Mouse (Mus musculus): Measurements from ENCODE around the gene Dapp1. TPM values are rescaled to one million over a fixed set of nuclear protein-coding genes. Genes with fewer than 3 reads are reported as not detected.

Gene Dapp1
- 1 to 10 TPM; 1.5 to 4.4 TPM for polyA plus RNA-seq (2012; fragmentation: generic; extraction: Trizol)

DNA sequence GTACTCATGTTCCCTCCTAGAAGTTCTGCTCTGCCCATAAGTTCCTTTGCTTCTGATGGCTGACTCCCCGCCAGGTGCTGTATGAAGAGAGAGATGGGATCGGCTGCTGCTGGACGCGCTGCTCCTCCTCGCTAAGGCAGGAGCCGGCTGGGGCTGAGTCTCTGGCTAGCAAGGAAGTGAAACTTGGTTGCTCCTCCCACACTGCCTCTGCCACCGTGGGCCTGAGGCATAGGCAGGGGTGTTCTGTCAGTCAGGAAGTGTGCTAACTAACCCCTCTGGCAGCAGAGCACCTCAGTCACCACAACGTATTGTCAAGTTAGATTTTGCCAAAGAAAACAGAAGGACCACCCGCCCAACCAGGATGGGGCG, at the start of gene Dapp1:
Dapp1 (minus strand) TSS at position 164 of the 369 bp plus-strand sequence.

DNA sequence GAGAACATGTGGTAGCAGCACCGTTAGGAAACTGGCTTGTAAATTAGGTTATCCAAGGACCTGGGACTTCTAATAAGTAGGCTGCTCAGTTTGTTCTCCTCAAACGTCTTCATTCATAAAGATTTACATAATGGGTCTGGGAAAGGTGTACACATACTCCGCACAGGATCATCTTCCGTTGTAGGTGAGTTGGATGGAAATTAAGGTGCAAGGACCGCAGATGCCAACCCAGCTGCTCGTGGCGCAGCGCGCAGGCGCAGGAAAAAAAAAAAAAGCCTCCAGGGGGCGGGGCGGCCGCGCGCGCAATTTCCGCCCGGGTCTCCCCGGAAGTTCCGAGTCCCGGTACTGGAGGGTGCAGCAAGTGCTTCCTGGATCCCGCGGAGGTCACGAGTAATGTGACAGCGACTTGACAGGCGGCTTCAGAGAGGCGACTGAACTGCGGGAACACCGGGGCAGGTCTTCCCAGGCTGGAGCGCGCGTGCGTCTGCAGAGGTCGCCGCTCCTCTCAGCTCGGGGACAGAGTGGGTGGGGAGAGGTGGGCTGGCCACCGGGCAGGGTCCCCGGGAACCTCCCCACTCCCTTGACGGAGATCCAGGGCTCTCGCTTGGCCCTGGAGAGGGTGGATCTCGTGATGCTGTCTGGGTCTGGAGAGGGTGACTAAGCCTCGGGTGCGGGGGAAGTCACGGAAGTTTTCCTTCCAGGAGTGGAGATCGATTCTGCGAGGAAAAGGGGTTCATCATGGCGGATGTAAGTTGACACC, 63.0 kb downstream of the Dapp1 start, which contains the start of gene Lamtor3:
Lamtor3 (plus strand) TSS at position 335 of the 760 bp plus-strand sequence.

Other genes starting within 250 kb of the Dapp1 start
- gene H2afz, start 117.1 kb downstream of the Dapp1 start, polyA plus RNA-seq (2012; fragmentation: generic; extraction: Trizol): 1,000 to 10,000 TPM in 1 of 2 experiments, 100 to 1,000 TPM in 1; 487 to 1,203 TPM
- gene Dnajb14, start 113.9 kb downstream of the Dapp1 start, polyA plus RNA-seq (2012; fragmentation: generic; extraction: Trizol): 1 to 10 TPM; 1.3 to 2.2 TPM
- gene Lamtor3, start 63.0 kb downstream of the Dapp1 start, polyA plus RNA-seq (2012; fragmentation: generic; extraction: Trizol): 10 to 100 TPM in 1 of 2 experiments, 1 to 10 TPM in 1; 6.6 to 34.7 TPM
- gene 1110002E22Rik, start 83.5 kb upstream of the Dapp1 start, polyA plus RNA-seq (2012; fragmentation: generic; extraction: Trizol): under 1 TPM in 1 of 2 experiments, not detected in 1; 0.01 TPM
- under 1 TPM in 1 of 2 experiments, not detected in 1; 0.12 TPM for gene Gm5105, start 85.8 kb upstream of the Dapp1 start, polyA plus RNA-seq (2012; fragmentation: generic; extraction: Trizol)
- gene Trmt10a, start 161.9 kb upstream of the Dapp1 start, polyA plus RNA-seq (2012; fragmentation: generic; extraction: Trizol): 1 to 10 TPM; 2.1 to 2.6 TPM
- gene Mttp, start 163.4 kb upstream of the Dapp1 start, polyA plus RNA-seq (2012; fragmentation: generic; extraction: Trizol): 1 to 10 TPM in 1 of 2 experiments, under 1 TPM in 1; 0.73 to 2.6 TPM
- gene 4930579F01Rik, start 212.3 kb upstream of the Dapp1 start, polyA plus RNA-seq (2012; fragmentation: generic; extraction: Trizol): not detected
- 10 to 100 TPM in 1 of 2 experiments, 1 to 10 TPM in 1; 1.9 to 11.7 TPM for gene Adh7, start 236.2 kb upstream of the Dapp1 start, polyA plus RNA-seq (2012; fragmentation: generic; extraction: Trizol)